Mouse (Mus musculus) heart, adult 8-10 months (tissue): ENCODE data around the gene Armh1. TPM values are rescaled to one million over a fixed set of nuclear protein-coding genes. Genes with fewer than 3 reads are reported as not detected.

Source experiments
- total RNA-seq, 4 experiments: library from RNA; stranded (reverse); gene quantifications; 2 replicates each; pipeline ENCODE4 v1.2.4; 2022

Gene Armh1
- total RNA-seq, 4 experiments from 2014 or later: 0.22 to 0.35 TPM; not detected in 2

Other genes with a start within 250 kb of the Armh1 start
- gene Eif2b3, start 232.7 kb downstream of the Armh1 start, total RNA-seq: 10 to 100 TPM; 13.5 to 18.2 (median 15.0) TPM
- gene Ptch2, start 156.1 kb downstream of the Armh1 start, total RNA-seq: 1 to 10 TPM in 1 of 4 experiments, under 1 TPM in 3; 0.44 to 1.0 (median 0.58) TPM
- gene Btbd19, start 126.4 kb downstream of the Armh1 start, total RNA-seq: 1 to 10 TPM; 1.8 to 3.5 (median 2.4) TPM
- under 1 TPM in 1 of 4 experiments, not detected in 3; 0.40 TPM for gene Tctex1d4, start 125.3 kb downstream of the Armh1 start, total RNA-seq
- gene Plk3, start 118.2 kb downstream of the Armh1 start, total RNA-seq: 1 to 10 TPM; 1.2 to 1.8 (median 1.6) TPM
- gene Rps8, start 95.9 kb downstream of the Armh1 start, total RNA-seq: 100 to 1,000 TPM; 504 to 617 (median 566) TPM
- under 1 TPM in 2 of 4 experiments, not detected in 2; 0.32 to 0.53 TPM for gene Kif2c, start 69.5 kb downstream of the Armh1 start, total RNA-seq
- 10 to 100 TPM; 22.3 to 37.6 (median 30.1) TPM for gene Tmem53, start 174 bp downstream of the Armh1 start, total RNA-seq
- 10 to 100 TPM; 30.3 to 37.3 (median 31.9) TPM for gene Rnf220, start 244.9 kb upstream of the Armh1 start, total RNA-seq